Mouse (Mus musculus): Measurements from ENCODE around the gene Ift81.

Ift81 gene

DNA sequence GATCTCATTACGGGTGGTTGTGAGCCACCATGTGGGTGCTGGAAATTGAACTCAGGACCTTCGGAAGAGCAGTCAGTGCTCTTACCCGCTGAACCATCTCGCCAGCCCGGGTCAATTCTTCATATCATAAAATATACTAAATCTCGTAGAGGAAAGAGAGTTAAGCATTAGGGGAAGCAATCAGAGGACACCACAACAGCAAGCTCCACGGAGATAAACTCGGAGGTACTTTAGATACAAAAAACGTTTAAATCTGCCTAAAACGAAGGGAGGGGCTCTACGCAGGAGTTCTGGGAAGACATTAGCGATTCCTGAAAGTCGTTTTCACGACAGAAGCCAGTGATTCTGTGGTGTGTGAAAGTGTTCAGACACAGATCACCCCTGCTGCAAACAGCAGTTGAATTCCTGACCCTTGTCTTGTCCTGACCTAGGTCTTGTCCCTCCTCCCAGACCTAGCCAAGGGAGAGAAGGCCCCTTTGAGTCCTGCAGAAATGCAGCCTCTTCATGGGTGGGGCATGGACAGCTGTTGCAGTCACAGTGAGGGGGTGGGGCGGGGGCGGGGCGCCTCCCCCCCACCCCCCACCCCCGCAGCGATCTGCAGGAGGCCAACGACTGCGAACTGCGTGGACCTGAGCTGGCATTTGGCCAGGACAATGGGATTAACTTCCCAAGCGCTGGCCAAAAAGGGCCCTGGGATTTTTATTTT, 100.7 kb downstream of the Ift81 start:
- peak in 1 of 2 experiments; percentile 70 for DNase-seq

DNA sequence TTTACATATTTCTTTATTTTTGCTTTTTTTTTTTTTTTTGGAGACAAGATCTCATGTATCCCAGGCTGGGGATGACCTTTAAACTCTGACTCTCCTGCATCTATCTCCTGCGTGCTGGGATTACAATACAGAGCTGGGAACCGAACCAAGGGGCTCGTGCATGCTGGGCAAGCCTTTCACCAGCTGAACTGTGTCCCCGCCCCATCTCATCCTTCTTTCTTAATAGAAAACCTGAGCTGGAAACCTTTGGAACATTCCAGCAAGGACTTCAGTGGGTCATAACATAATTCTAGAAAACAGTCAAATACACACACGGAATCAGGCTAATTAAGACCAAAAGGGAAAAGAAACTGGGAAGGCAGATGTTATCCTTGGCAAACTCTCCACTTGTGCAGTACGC, 102.3 kb downstream of the Ift81 start:
- peak; percentile 58 to 65 for DNase-seq

GRCm38 (mm10) chr5:122511405-122511804, 102.9 kb downstream of the Ift81 start:
- no peak for DNase-seq

DNA sequence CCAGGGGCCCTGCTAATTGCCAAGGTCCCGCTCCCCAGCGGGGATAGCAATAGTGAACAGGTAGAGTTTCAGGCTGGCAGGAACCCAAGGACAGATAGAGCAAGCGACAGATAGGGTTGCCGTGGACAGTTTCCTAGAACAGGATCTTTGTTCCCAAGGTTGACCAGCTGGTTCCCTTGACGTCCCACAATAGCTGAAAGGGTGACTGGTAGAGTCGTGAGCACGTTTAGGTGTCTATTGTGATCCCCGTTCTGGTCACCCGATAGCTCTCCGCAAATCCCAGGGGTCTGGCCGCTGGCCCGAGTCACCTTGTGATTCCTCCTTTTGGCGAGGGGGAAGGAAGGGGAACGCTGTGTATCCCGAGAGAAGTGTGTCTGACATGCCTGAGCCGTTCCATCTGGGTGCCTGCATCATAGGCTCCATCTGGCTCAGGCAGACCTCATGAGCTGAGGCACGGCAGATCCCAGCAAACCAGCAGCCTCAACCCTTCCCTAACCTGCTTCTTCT, 103.6 kb downstream of the Ift81 start:
- peak in 1 of 2 experiments; percentile 40 for DNase-seq

GRCm38 (mm10) chr5:122509608-122510007, 104.7 kb downstream of the Ift81 start:
- no peak for DNase-seq

- no peak for DNase-seq
Measured at GRCm38 (mm10) chr5:122508861-122509306, 105.4 kb downstream of the Ift81 start.

GRCm38 (mm10) chr5:122507396-122507795, 106.9 kb downstream of the Ift81 start:
- no peak for DNase-seq

- no peak for DNase-seq
Measured at GRCm38 (mm10) chr5:122506462-122506861, 107.9 kb downstream of the Ift81 start.

DNA sequence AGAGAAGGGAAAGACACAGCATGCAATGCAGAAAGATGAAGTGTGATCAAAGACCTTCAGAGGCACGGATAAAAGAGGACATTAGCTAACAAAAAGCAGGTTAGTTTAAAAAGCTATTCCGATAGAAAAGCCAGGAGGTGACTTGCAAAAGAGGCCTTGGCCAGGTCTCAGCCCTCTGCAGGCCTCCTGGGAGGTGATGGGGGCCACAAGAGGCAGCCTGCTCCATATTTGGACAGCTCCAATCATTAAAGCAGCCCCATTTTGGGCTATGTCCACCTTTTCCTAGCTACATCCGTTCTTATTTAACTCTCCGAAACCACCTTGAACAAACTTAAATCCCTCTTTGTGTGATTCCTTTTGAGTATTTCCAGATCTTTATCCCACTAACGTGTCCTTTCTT, 108.8 kb downstream of the Ift81 start:
- no peak for DNase-seq

- no peak for DNase-seq
Measured at GRCm38 (mm10) chr5:122503760-122504119, 110.6 kb downstream of the Ift81 start.

DNA sequence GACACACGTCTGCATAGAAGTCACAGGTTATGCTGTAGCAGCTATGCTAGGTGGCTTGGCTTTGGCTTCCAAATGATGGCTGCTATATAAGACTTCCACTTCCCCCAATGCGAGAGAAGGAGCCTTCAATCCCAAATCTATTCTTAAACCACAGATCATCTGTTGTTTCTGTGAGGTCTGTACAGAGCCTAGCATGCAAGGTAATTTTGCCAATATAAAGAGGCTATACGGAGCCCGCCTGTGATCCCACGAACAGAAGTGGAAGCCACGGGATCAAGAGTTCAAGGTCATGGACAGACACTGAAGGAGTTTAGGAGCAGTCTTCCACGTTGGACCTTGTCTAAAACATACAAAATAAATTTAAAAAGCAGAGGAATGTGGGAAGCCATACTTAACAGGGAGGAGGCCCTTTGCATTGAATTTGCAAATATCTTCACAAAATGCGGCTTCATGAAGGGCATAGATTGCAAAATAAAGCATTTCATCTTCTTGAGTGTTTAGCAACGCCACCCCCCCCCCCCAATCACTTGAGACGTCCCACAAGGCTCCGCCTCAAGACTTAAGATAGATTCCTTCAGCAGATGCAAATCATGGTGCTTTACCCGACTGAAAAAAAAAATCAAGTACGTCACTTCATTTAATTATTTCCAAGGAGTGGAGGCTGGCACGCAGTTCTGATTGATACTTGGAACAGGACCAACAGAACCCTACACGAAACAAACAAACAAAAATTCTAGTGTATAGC, 111.1 kb downstream of the Ift81 start:
- no peak for DNase-seq

DNA sequence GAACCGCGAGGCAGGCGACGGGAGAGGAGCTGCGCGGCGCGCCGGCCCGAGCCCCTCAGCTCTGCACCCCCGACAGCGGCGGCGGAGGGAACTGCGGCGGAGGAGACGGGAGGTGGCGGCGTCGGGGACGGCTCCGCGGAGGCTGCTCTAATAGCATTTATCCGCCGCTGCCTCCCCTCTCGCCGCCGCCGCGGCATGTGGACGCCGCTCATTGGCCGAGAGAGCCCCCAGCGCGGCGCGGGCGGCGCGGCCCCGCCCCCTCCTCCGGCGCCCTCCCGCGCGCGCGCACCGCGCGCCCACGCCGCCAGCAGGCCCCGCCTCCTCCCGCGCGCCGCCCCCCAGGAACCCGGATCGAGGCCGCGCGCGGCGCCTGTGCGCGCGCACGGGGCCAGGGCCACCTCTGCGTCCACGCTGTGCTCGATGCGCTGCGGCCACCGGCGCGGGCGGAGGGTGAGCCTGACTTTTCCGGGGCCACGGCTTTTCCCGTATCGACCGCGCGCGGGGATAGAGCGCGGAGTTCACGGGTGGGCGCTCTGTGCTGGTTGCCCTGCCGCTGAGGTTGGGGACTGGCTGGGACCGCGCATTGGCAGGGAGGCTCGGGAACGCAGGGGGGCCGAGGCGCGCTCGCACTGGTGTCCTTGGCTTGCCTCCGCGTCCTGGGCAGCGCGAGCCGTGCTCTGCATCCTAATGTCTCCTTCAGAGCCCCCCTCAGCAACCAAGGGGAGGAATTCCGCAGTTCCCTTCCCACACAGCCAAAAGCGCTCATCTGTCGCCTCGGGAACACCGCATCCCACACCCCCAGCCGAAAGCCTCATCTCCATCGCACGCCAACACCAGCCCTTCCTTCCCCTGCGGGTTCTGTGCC, 112.0 kb downstream of the Ift81 start, which contains the start of gene Atp2a2:
Atp2a2 (minus strand) TSS at position 149 of the 865 bp plus-strand sequence.
- DNase-seq = peak; percentile 93 to 96

DNA sequence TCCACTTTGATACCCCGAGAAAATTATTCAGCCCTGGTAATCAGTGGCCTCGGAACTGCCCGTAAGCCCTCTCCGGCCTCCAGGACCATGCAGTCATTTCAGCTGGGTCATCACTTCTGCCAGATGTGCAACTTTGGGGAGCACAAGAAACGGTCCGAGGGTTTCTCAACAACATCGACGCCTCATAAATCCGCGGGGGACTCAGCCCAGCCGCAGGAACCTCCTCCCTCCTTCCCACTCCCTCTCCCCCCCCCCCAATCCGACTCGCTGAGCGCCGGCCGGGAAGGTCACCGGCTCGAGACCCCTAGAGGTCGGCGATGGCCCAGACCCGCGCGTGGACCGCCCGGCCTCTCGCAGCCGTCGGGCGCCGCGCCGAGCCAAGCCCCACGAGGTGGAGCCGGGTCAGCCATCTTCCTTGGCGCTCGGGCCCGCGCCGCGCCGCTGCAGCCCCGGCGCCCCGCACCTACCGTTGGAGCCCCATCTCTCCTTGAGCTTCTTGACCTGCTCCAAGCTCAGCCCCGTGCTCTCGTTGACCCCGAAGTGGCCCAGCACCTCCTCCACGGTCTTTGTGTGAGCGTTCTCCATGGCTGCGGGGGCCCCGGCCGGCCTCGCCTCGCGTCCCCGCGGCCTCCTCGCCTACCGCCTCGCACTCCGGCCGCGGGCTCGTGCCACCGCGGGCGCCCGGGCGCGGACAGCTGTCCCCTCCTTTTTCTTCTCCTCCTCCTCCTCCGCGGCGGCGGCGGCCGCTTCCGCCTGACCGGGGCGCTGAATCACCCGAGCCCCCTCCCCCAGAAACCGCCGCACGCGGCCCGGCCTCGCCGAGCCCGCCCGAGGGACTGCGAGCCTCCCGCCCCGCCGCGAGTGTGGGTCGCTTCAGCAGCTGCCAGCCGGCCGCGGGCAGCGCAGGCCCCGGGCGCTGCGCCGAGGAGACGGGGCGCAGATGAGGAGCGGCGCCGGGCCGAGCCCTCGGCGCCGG, 112.9 kb downstream of the Ift81 start:
- peak in 1 of 2 experiments; percentile 80 for DNase-seq

DNA sequence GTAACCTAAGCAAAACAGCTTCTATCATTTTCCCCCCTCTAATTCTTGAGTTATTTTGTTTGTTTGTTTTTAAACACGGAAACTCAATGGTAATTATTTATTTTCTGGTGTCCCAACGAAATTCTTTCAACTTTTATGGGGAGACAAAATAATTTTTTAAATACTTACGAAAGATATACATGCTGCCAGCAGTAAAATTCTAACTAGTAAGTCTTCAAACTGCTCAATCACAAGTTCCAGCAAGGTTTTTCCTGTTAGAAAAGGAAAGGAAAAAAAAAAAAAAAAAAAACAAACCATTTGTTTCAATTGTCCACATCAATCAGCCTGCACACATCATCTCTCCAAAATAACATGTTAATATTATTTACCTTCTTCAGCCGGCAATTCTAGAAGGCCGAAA, 113.8 kb downstream of the Ift81 start:
- DNase-seq = no peak

All from kidney, postnatal 36 days (tissue).